Mouse (Mus musculus) spleen, adult 2 months (tissue): Measurements from ENCODE around the gene Clstn2.

ENCODE experiments used
- CTCF ChIP-seq: fragments of 200-500 bp; IDR thresholded peaks from 2 replicates; pipeline ENCODE4 v1.5.1; 2011; ENCODE audit warnings: mild to moderate bottlenecking, inconsistent platforms; ENCODE audit not compliant: insufficient read depth, insufficient read length, insufficient replicate concordance; ENCODE audit errors: extremely low read depth
- POLR2A ChIP-seq: fragments of 200-500 bp; IDR thresholded peaks from 2 replicates; pipeline ENCODE4 v1.6.1; 2011; ENCODE audit warnings: low read depth, low read length, inconsistent platforms

GRCm38 (mm10) chr9:97517006-97517405 lies 516.0 kb downstream of the Clstn2 start:
- TF ChIP-seq CTCF, result no peak
- TF ChIP-seq POLR2A, result no peak
